Mouse (Mus musculus) cerebellum, adult 8-10 months (tissue): Measurements from ENCODE around the gene Hbb-bt.
"Not testable (repeated sequence)": the region's sequence is repeated elsewhere in the genome, so short reads cannot be mapped to it uniquely, and the experiment has no call there.

ENCODE experiments used
- DNase-seq: peaks from one replicate; pipeline ENCODE4 v3.0.0; 2022

The Hbb-bt gene

GRCm38 (mm10) chr7:103813766-103814165 is at the start of gene Hbb-bt:
Gene Hbb-bt, minus strand, starts transcription at chr7:103813996.
- no peak for DNase-seq

GRCm38 (mm10) chr7:103861531-103861930 is 47.7 kb upstream of the Hbb-bt start:
- DNase-seq = no peak

GRCm38 (mm10) chr7:103860855-103861254 is 47.1 kb upstream of the Hbb-bt start:
- no peak for DNase-seq

GRCm38 (mm10) chr7:103859076-103859475 is 45.3 kb upstream of the Hbb-bt start:
- no peak for DNase-seq

GRCm38 (mm10) chr7:103854669-103855068 is 40.9 kb upstream of the Hbb-bt start:
- no peak for DNase-seq

- DNase-seq = no peak
These were observed 39.3 kb upstream of the Hbb-bt start, which contains the start of gene Hbb-y for GRCm38 (mm10) chr7:103853090-103853489. Gene Hbb-y, minus strand, starts transcription at chr7:103853216.

- DNase-seq = no peak
These were observed 30.9 kb upstream of the Hbb-bt start for GRCm38 (mm10) chr7:103844525-103845325.

- DNase-seq = no peak
These were observed 29.2 kb upstream of the Hbb-bt start, which contains the start of gene Hbb-bh1 for GRCm38 (mm10) chr7:103843034-103843433. Gene Hbb-bh1, minus strand, starts transcription at chr7:103843164.

GRCm38 (mm10) chr7:103840268-103840667 is 26.5 kb upstream of the Hbb-bt start, which contains the start of gene Hbb-bh2:
Gene Hbb-bh2, minus strand, starts transcription at chr7:103840520.
- DNase-seq = no peak

- DNase-seq = no peak
These were observed 14.0 kb upstream of the Hbb-bt start, which contains the start of gene Hbb-bs for GRCm38 (mm10) chr7:103827808-103828207. Gene Hbb-bs, minus strand, starts transcription at chr7:103828096.

- not testable (repeated sequence) for DNase-seq
These were observed 13.3 kb upstream of the Hbb-bt start for GRCm38 (mm10) chr7:103827139-103827538.

- DNase-seq = no peak
These were observed 12.6 kb upstream of the Hbb-bt start for GRCm38 (mm10) chr7:103826255-103826887.

- no peak for DNase-seq
These were observed 11.9 kb upstream of the Hbb-bt start for GRCm38 (mm10) chr7:103825536-103826254.

GRCm38 (mm10) chr7:103824597-103824996 is 10.8 kb upstream of the Hbb-bt start:
- no peak for DNase-seq

GRCm38 (mm10) chr7:103815085-103815484 is 1.3 kb upstream of the Hbb-bt start:
- DNase-seq = not testable (repeated sequence)

GRCm38 (mm10) chr7:103813152-103813551 is 644 bp downstream of the Hbb-bt start:
- not testable (repeated sequence) for DNase-seq

- DNase-seq = no peak
These were observed 1.6 kb downstream of the Hbb-bt start for GRCm38 (mm10) chr7:103812174-103812573.

GRCm38 (mm10) chr7:103811223-103811845 is 2.5 kb downstream of the Hbb-bt start:
- DNase-seq = no peak

GRCm38 (mm10) chr7:103810746-103811145 is 3.0 kb downstream of the Hbb-bt start:
- DNase-seq = no peak

- DNase-seq = no peak
These were observed 3.5 kb downstream of the Hbb-bt start for GRCm38 (mm10) chr7:103810296-103810695.

GRCm38 (mm10) chr7:103809801-103810155 is 4.0 kb downstream of the Hbb-bt start:
- no peak for DNase-seq

- DNase-seq = no peak
These were observed 4.6 kb downstream of the Hbb-bt start for GRCm38 (mm10) chr7:103808971-103809800.
